Mouse (Mus musculus) liver, embryonic 18 days (tissue): ENCODE results near the gene Vmn1r114. TPM values are rescaled to one million over a fixed set of nuclear protein-coding genes. Genes with fewer than 3 reads are reported as not detected.

Experiments used
- polyA plus RNA-seq: library from polyadenylated mRNA; depleted of rRNA; stranded (reverse); fragments of >200 nt; gene quantifications from 2 replicates; pipeline ENCODE4 v1.2.3, GENCODE M21; 2012; rRNA removed

Gene Vmn1r114
- not detected in 2 replicates for polyA plus RNA-seq

DNA sequence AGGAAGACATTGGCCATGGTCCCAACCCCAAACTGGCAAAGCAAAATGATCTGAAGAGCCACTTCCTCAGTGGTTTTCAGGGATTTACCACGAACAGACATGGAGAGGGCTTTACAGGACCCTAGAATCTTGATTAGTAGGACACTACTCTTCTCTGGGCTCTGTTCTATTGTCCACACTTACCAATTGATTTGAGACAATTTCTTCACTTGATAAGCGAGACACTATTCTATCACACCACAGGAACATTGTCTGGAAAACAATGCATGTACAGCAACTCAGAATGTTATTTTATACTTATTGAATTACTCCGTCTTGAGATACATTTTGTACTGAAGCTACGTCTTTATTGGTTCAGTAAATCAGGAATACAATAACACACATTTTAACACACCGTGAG, at the start of gene Vmn1r114:
Gene Vmn1r114, minus strand, starts transcription at position 101 of the 400 bp plus-strand sequence.

DNA sequence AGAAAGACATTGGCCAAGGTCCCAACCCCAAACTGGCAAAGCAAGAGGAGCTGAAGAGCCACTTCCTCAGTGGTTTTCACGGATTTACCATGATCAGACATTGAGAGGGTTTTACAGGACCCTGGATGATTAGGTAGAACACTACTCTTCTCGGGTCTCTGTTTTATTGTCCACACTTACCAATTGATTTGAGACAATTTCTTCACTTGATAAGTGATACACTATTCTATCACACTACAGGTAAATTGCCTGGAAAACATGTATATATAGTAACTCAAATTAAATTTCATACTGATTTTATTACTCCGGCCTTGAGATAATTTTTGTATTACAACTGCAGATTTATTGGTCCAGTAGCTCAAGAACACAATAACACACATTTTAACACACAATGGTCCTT, 32.9 kb upstream of the Vmn1r114 start, which contains the start of gene Vmn1r115:
Gene Vmn1r115, minus strand, starts transcription at position 101 of the 400 bp plus-strand sequence.

DNA sequence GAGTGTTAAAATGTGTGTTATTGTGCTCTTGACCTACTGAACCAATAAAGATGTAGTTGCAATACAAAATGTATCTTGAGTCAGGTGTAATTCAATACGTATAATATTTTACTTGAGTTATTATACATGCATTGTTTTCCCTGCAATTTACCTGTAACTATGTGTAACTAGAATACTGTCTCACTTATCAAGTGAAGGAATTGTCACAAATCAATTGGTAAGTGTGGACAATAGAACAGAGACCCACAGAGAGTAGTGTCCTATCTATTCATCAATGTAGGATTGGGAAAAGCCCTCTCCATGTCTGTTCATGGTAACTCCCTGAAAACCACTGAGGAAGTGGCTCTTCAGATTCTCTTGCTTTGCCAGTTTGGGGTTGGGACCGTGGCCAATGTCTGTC, 25.0 kb downstream of the Vmn1r114 start, which contains the start of gene Vmn1r113:
Gene Vmn1r113, plus strand, starts transcription at position 301 of the 400 bp plus-strand sequence.

DNA sequence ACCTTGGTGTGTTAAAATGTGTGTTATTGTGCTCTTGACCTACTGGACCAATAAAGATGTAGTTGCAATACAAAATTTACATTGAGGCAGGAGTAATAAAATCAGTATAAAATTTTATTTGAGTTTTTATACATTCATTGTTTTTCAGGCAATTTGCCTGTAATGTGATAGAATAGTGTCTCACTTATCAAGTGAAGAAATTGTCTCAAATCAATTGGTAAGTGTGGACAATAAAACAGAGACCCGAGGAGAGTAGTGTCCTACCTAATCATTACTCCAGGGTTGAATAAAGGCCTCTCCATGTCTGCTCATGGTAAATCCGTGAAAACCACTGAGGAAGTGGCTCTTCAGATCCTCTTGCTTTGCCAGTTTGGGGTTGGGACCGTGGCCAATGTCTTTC, 41.1 kb downstream of the Vmn1r114 start, which contains the start of gene Vmn1r112:
Gene Vmn1r112, plus strand, starts transcription at position 301 of the 400 bp plus-strand sequence.

Other genes starting within 250 kb of the Vmn1r114 start
- gene Gm4141, start 235.9 kb downstream of the Vmn1r114 start, polyA plus RNA-seq, result not detected in 2 replicates
- gene Gm4513, start 213.2 kb downstream of the Vmn1r114 start, polyA plus RNA-seq, result not detected in 2 replicates
- gene Vmn1r107, start 143.3 kb downstream of the Vmn1r114 start, polyA plus RNA-seq, result not detected in 2 replicates
- not detected in 2 replicates for gene Vmn1r111, start 109.0 kb downstream of the Vmn1r114 start, polyA plus RNA-seq
- gene Gm10668, start 81.6 kb downstream of the Vmn1r114 start, polyA plus RNA-seq, result not detected in 2 replicates
- gene Vmn1r112, start 41.0 kb downstream of the Vmn1r114 start, polyA plus RNA-seq, result not detected in 2 replicates
- not detected in 2 replicates for gene Vmn1r113, start 24.9 kb downstream of the Vmn1r114 start, polyA plus RNA-seq
- not detected in 2 replicates for gene Vmn1r115, start 32.8 kb upstream of the Vmn1r114 start, polyA plus RNA-seq
- gene Vmn1r116, start 60.1 kb upstream of the Vmn1r114 start, polyA plus RNA-seq, result not detected in 2 replicates
- gene Vmn1r117, start 71.9 kb upstream of the Vmn1r114 start, polyA plus RNA-seq, result not detected in 2 replicates
- gene Vmn1r118, start 100.2 kb upstream of the Vmn1r114 start, polyA plus RNA-seq, result not detected in 2 replicates
- not detected in 2 replicates for gene Vmn1r119, start 200.3 kb upstream of the Vmn1r114 start, polyA plus RNA-seq
- gene Vmn1r120, start 241.6 kb upstream of the Vmn1r114 start, polyA plus RNA-seq, result not detected in 2 replicates